In the genomic region with DNA sequence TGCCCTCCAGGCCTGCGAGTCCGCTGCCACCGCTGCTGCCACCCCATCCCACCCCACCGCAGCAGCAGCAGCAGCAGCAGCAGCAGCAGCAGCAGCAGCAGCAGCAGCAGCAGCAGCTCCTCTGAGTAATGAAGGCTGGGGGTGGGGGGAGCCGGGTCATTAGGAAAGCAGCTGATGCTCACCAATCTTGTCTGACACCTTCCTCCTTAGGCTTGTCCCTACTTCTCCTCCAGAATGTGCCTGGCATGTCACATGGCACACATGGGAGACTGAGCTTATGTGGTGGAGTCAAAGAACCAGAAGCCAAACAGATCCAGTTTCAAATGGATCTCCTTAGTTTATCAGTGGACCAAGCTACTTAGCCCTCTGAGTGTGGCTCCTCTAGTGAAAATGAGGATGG, we compare ENCODE assay signal across 22 mouse cellular contexts.
DNase-seq lines count a peak whose midpoint lies in the region; ATAC-seq and TF ChIP-seq lines count a peak whose summit lies in the region.
"Had no signal": no experiment of that assay in that cellular context is flagged by ENCODE, and none has a peak within 500 bp of the region (broad histone marks: within the 10 kb centered on the region; RNA-seq: fewer than 3 reads in every experiment).

No protein-coding gene starts in this region.

- H3K27ac ChIP-seq in hindbrain, embryonic 11.5 days (ENCODE audit: low read depth, low read length), result no peak overlapping the region
- H3K27ac ChIP-seq in hindbrain, postnatal 0 days, result no peak overlapping the region
- H3K27ac ChIP-seq in kidney, postnatal 0 days, result no peak overlapping the region
- H3K27ac ChIP-seq: embryonic facial prominence, embryonic 12.5 days; embryonic facial prominence, embryonic 15.5 days; gastrocnemius, adult 2 months; intestine, embryonic 15.5 days had no signal

- no peak overlapping the region for H3K9ac ChIP-seq in hindbrain, embryonic 11.5 days (ENCODE audit: low read depth, low read length)
- no peak overlapping the region for H3K9ac ChIP-seq in hindbrain, postnatal 0 days (replicated peaks; ENCODE audit: low read length)
- H3K9ac ChIP-seq in kidney, postnatal 0 days (ENCODE audit: low read depth, low read length), result no peak overlapping the region
- H3K9ac ChIP-seq: embryonic facial prominence, embryonic 12.5 days; embryonic facial prominence, embryonic 15.5 days; forebrain, postnatal 0 days; intestine, embryonic 15.5 days had no signal

- TF ChIP-seq POLR2A in brain, embryonic 14.5 days (IDR thresholded peaks at IDR 0.05; ENCODE audit: borderline replicate concordance, extremely low read depth, insufficient read depth, insufficient read length, poor library complexity, severe bottlenecking), result no peak

- no peaks in the 10 kb centered on the region for H3K4me1 ChIP-seq in hindbrain, embryonic 11.5 days (replicated peaks; ENCODE audit: control insufficient read depth, insufficient read depth, low read length)
- H3K4me1 ChIP-seq in hindbrain, postnatal 0 days (ENCODE audit: insufficient read depth, low read length), result no peaks in the 10 kb centered on the region
- H3K4me1 ChIP-seq in kidney, postnatal 0 days (replicated peaks; ENCODE audit: insufficient read depth, low read length), result no peaks in the 10 kb centered on the region
- H3K4me1 ChIP-seq: embryonic facial prominence, embryonic 15.5 days; intestine, embryonic 15.5 days had no signal

- no peak for TF ChIP-seq CTCF in hindbrain, postnatal 0 days (IDR thresholded peaks at IDR 0.05; ENCODE audit: low read depth)
- no peak for TF ChIP-seq CTCF in kidney, postnatal 0 days (IDR thresholded peaks at IDR 0.05; ENCODE audit: low read depth)
- no peak for TF ChIP-seq CTCF in brain, embryonic 14.5 days (IDR thresholded peaks at IDR 0.05; ENCODE audit: borderline replicate concordance, extremely low read depth, insufficient read depth, insufficient read length)

- peak; percentile 8 for DNase-seq in hindbrain, embryonic 11.5 days (ENCODE audit: low spot score)
- DNase-seq in hindbrain, postnatal 0 days (ENCODE audit: low spot score), result no peak
- DNase-seq in kidney, postnatal 0 days (ENCODE audit: low spot score), result peak; percentile 11
- DNase-seq in kidney, postnatal 4 days, result no peak
- peak; percentile 21 for DNase-seq in brain, embryonic 14.5 days (ENCODE audit: low read depth)
- DNase-seq in liver, result no peak
- DNase-seq: adrenal gland, adult 8-10 months; adrenal gland, postnatal 36 days; cerebellum, adult 11 months; cerebellum, adult 2 months; cerebellum, adult 9-11 months; cerebellum, postnatal 25 days; forebrain, postnatal 0 days; gastrocnemius, adult 2 months; gastrocnemius, postnatal 14 days; heart, adult 11 months had no signal

- 70% methylated on average over 5 of the region's 5 CpGs for WGBS in hindbrain, embryonic 11.5 days
- 58% methylated on average over 5 of the region's 5 CpGs for WGBS in hindbrain, postnatal 0 days
- 63% methylated on average over 5 of the region's 5 CpGs for WGBS in kidney, postnatal 0 days

- H3K9me3 ChIP-seq in hindbrain, embryonic 11.5 days (ENCODE audit: control insufficient read depth, low read length), result no peaks in the 10 kb centered on the region
- H3K9me3 ChIP-seq in hindbrain, postnatal 0 days (ENCODE audit: low read length), result no peaks in the 10 kb centered on the region
- no peaks in the 10 kb centered on the region for H3K9me3 ChIP-seq in kidney, postnatal 0 days (replicated peaks; ENCODE audit: low read length)
- H3K9me3 ChIP-seq: embryonic facial prominence, embryonic 12.5 days; embryonic facial prominence, embryonic 15.5 days; intestine, embryonic 15.5 days had no signal

- H3K4me3 ChIP-seq in hindbrain, embryonic 11.5 days (ENCODE audit: low read depth, low read length), result no peak overlapping the region
- no peak overlapping the region for H3K4me3 ChIP-seq in hindbrain, postnatal 0 days (ENCODE audit: low read length)
- H3K4me3 ChIP-seq in kidney, postnatal 0 days (replicated peaks; ENCODE audit: low read depth, low read length), result no peak overlapping the region
- H3K4me3 ChIP-seq: embryonic facial prominence, embryonic 12.5 days; embryonic facial prominence, embryonic 15.5 days; gastrocnemius, adult 2 months; intestine, embryonic 15.5 days had no signal

- ATAC-seq in hindbrain, embryonic 11.5 days (ENCODE audit: low FRiP score), result peak; percentile 66
- no peak for ATAC-seq in hindbrain, postnatal 0 days
- ATAC-seq in kidney, postnatal 0 days (replicated peaks; ENCODE audit: low FRiP score, low read depth), result no peak
- ATAC-seq: activated CD4-positive, CD25-positive, alpha-beta regulatory T cell, adult 4 months; forebrain, embryonic 14.5 days; forebrain, postnatal 0 days; intestine, embryonic 15.5 days had no signal

- no peaks in the 10 kb centered on the region for H3K27me3 ChIP-seq in hindbrain, embryonic 11.5 days (ENCODE audit: control insufficient read depth, insufficient read depth, low read length)
- H3K27me3 ChIP-seq in hindbrain, postnatal 0 days (ENCODE audit: insufficient read depth, low read length), result no peaks in the 10 kb centered on the region
- H3K27me3 ChIP-seq in kidney, postnatal 0 days (ENCODE audit: insufficient read depth, low read length), result no peaks in the 10 kb centered on the region
- H3K27me3 ChIP-seq: embryonic facial prominence, embryonic 15.5 days; intestine, embryonic 15.5 days had no signal

- H3K36me3 ChIP-seq in hindbrain, embryonic 11.5 days (ENCODE audit: control insufficient read depth, insufficient read depth, low read length), result no peaks in the 10 kb centered on the region
- no peaks in the 10 kb centered on the region for H3K36me3 ChIP-seq in hindbrain, postnatal 0 days (ENCODE audit: insufficient read depth, low read length)
- H3K36me3 ChIP-seq in kidney, postnatal 0 days (ENCODE audit: insufficient read depth, low read length), result no peaks in the 10 kb centered on the region
- H3K36me3 ChIP-seq: embryonic facial prominence, embryonic 12.5 days; embryonic facial prominence, embryonic 15.5 days; intestine, embryonic 15.5 days had no signal

- no peak overlapping the region for H3K4me2 ChIP-seq in hindbrain, embryonic 11.5 days (replicated peaks; ENCODE audit: low read depth, low read length)
- H3K4me2 ChIP-seq in hindbrain, postnatal 0 days (ENCODE audit: low read depth, low read length), result no peak overlapping the region
- H3K4me2 ChIP-seq in kidney, postnatal 0 days (ENCODE audit: low read length), result no peak overlapping the region
- H3K4me2 ChIP-seq: embryonic facial prominence, embryonic 12.5 days; embryonic facial prominence, embryonic 15.5 days; heart, embryonic 11.5 days; intestine, embryonic 15.5 days had no signal

Comparison
In these comparisons a context has a peak if more than half of its experiments do, and no peak if none do; other contexts are left out.
1. DNase-seq: peak in hindbrain, embryonic 11.5 days (single experiment), kidney, postnatal 0 days (single experiment) and brain, embryonic 14.5 days (single experiment); none in hindbrain, postnatal 0 days (single experiment), kidney, postnatal 4 days (0 of 2) and liver (single experiment).